Mouse (Mus musculus): ENCODE measurements around the gene Rpl23a.

DNA sequence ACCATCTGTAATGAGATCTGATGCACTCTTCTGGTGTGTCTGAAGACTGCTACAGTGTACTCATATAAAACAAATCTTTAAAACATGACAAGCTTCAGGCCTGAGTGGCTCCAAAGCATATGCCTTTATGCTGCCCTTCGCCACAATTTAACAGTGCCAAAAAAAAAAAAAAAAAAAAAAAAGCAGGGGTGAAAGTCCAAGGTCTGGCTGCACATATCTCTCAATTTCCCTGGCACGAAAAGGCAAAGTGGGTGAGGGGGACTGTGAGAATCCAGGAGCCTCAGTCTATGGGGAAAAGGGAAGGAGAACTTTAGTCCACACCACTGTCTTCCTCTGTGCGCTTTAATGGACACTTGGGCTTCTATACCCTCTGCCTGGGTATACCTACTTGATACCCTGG lies 19.0 kb upstream of the Rpl23a start:
- TF ChIP-seq POLR2A (IDR thresholded peaks at IDR 0.05; ENCODE audit: borderline replicate concordance, low read depth, low read length) (no peak), CTCF (IDR thresholded peaks at IDR 0.05; ENCODE audit: low read depth, low read length) (no peak)
